Mouse (Mus musculus): Measurements from ENCODE around the gene Mast4.
A peak's percentile ranks its signal among the peaks of the same experiment; 100 is the strongest.
"Not testable (repeated sequence)": the region's sequence is repeated elsewhere in the genome, so short reads cannot be mapped to it uniquely, and the experiment has no call there.

The Mast4 gene

DNA sequence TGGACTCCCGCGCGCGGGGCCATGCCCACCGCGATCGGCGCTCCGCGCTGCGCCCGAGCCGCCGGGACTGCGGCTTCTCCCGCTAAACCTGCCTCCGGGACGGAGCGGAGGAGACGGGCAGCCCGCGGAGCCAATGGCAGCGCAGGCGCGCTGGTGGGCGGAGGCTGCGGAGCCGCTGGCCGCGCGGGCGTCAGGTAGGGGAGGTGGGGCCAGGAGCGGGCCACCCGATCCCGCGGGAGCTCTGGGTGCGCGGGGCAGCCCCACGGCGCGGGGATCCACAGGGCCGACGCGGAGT is at the start of gene Mast4:
Gene Mast4 (minus strand): TSS at position 106 of the 295 bp plus-strand sequence.
- DNase-seq (ENCODE audit: low read depth, low spot score): peak; percentile 89

DNA sequence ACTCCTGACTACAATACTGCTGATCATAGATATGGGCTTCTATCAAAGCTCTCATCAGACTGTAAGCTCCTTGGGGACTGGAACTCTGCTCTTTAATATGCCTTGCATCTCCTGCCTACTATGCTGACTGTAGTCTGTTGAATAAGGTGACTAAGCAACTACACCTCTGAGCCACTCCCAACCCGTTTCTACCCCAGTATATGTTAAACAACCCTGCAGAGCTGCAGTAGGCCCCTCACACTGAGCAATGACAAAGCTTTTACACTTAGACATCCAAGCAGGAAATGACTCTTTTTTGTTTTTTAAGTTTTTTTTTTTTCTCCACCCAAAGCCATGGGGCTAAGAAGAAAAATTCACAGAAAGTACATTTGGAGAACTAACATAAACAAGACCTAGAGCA is 40.2 kb upstream of the Mast4 start:
- DNase-seq (ENCODE audit: low read depth, low spot score): no peak

- peak; percentile 86 for DNase-seq (ENCODE audit: low read depth, low spot score)
Observed at GRCm38 (mm10) chr13:103369194-103369593, 34.9 kb upstream of the Mast4 start.

DNA sequence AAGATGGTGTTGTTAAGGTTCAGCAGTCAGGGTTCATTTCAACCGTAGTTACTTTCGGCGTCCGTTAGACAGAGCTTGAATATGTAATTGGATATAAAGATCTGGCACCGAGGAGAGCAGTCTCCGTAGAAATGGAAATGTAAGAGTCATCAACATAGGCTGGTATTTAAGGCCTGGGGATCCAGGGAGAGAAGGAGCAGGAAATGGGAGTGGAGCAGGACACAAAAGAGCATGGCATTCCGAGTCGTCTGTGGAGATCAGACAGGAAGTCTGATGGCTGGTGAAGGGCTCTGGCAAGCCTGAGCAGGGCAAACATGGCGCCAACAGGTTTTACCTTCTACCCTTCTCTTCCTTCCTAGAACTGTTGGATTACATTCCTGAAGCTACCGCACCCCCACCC is 28.9 kb upstream of the Mast4 start:
- DNase-seq (ENCODE audit: low read depth, low spot score): no peak

DNA sequence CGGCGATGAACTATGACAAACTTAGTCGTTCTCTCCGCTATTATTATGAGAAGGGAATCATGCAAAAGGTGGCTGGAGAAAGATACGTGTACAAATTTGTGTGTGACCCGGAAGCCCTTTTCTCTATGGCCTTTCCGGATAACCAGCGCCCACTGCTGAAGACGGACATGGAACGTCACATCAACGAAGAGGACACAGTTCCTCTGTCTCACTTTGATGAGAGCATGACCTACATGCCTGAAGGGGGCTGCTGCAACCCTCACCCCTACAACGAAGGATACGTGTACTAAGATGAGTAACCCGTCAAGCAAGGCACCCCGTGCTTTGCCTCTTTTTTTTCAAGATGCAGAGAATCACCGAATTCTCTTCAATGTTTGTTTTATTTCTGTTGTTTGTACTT is 23.1 kb upstream of the Mast4 start:
- not testable (repeated sequence) for DNase-seq (ENCODE audit: low read depth, low spot score)

GRCm38 (mm10) chr13:103356909-103357308 is 22.6 kb upstream of the Mast4 start:
- not testable (repeated sequence) for DNase-seq (ENCODE audit: low read depth, low spot score)

DNA sequence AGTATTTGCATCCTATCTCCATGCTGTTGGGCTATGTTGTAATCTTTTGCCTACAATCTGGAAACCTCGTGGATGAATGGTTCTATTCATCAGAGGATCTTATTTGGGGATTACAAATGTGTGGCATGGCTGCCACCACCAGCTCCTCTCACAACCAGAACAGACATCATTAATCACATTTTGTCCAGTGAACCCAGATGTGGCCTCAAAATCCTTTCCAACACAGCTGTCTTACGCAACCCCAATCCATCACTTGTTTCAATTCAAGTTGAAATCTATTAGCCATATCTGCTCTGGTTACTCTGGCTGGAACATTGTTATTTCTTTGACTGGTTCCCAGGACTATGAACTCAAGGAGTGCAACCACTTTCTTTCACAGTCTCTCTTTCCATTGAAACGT is 20.4 kb upstream of the Mast4 start:
- DNase-seq (ENCODE audit: low read depth, low spot score): no peak

- DNase-seq (ENCODE audit: low read depth, low spot score): peak; percentile 44
Observed at GRCm38 (mm10) chr13:103344749-103345148, 10.5 kb upstream of the Mast4 start.

DNA sequence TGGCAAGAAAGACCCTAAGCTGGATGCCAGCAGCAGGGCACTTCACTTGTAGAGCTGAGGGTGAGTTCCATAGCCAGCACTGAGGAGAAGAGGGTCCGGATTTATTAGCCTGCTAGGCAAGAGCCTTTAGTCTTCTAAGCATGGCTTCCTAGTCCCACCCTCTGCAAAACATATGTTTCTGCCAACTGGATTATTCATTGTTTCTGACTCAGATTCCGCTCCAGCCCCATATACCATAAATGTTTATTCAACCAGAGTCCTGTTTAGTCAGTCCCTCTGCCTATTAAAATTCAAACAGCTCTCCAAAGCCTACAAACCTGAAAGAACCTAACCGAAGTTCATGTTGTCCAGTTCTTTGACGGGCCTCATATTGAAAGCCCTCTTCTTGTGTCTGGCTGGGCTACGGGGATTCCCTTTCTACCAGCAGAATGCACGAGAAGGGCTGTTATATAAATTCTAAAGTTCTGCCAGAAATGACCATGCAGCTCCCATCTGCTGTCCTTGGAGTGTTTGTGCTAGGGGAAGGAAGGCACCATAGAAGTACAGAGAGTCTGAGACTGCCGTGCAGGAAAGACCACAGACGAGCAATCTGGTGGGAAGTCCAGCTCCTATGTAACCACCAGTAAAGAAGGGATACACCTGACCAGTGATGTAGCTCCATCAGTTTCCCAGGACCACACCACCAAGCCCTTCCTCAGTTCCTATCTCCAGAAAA is 9.9 kb upstream of the Mast4 start:
- peak; percentile 29 for DNase-seq (ENCODE audit: low read depth, low spot score)

- peak; percentile 75 for DNase-seq (ENCODE audit: low read depth, low spot score)
Observed at GRCm38 (mm10) chr13:103341031-103341430, 6.7 kb upstream of the Mast4 start.

GRCm38 (mm10) chr13:103338616-103339015 is 4.3 kb upstream of the Mast4 start:
- peak; percentile 23 for DNase-seq (ENCODE audit: low read depth, low spot score)

- DNase-seq (ENCODE audit: low read depth, low spot score): no peak
Observed at GRCm38 (mm10) chr13:103336237-103336636, 1.9 kb upstream of the Mast4 start.

- peak; percentile 11 for DNase-seq (ENCODE audit: low read depth, low spot score)
Observed at GRCm38 (mm10) chr13:103334723-103335458, 594 bp upstream of the Mast4 start.

DNA sequence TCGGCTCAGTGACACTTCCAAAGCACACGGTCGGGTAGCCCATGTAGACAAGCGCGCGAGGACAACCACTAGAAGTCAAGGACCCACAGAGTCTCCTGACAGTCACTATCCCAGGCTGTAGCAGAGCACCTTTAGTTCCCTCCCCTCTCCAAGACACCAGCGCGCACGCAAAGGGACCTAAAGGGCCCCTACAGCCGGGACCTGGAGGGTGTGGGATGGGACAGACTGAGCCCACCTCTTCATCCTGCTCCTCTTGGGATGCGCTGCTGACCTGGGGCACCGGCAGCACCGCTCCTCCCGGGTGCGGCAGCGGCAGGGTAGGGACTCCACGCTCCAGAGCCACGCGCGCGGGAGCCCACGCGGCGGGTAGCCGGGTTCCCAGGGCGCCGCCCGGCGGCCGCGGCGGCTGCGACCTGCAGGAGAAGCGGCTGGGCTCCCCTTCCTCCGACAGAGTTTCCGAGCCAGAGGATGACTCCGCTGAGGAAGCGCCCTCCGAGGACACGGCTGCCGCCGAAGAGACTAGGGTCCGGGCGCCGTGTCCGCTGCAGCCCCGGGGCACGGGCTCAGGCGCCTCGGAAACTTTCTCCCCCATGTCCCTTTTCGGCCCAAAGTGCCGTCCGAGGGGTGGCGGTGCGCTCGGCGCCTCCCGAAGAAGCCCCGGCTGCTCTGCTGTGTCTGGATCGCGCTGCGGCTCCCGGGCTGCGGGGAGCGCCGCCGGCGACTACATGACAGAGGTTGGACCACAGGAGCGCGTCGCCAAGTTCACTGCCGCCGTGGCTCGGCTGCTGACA is 501 bp downstream of the Mast4 start:
- DNase-seq (ENCODE audit: low read depth, low spot score): peak; percentile 57

- DNase-seq (ENCODE audit: low read depth, low spot score): peak; percentile 8
Observed at GRCm38 (mm10) chr13:103333153-103333552, 1.1 kb downstream of the Mast4 start.

GRCm38 (mm10) chr13:103332731-103333130 is 1.6 kb downstream of the Mast4 start:
- no peak for DNase-seq (ENCODE audit: low read depth, low spot score)

GRCm38 (mm10) chr13:103331096-103331495 is 3.2 kb downstream of the Mast4 start:
- no peak for DNase-seq (ENCODE audit: low read depth, low spot score)

DNA sequence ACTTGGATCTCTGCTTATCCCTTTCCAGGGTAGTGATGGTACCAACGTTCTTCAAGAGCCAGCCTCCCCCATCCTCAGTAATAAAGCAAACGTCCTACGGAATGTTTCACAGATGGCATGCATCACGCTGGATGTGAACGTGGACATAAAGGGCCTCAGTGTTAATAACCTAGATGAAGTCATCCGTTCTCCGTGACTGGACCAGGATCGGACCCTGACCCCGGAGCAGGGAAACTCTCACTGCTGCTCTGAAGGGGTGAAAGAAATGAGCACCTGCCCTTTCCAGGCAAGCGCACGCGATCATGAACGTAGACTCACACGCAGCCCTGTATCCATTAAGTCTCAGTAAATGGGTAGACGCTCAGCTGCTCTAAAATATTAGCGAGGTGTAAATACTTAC is 6.0 kb downstream of the Mast4 start:
- DNase-seq (ENCODE audit: low read depth, low spot score): no peak

DNA sequence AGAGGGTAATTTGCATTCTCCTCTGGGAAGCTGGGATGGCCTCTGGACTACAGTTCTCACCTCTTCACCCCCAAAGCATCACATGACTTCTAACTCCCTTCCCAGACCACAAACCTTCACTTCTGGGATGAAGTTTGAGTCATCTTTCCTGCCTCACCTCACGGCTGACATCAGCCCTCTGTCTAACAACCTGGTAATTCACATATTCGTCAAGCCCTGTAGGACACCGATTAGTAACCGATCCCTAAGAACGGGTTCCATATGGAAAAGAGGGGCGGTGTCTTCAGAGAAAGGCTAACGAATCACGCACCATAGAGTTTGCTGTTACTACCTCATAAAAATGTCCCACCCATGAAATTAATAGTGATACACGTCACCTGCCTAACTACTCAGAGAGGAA is 6.5 kb downstream of the Mast4 start:
- no peak for DNase-seq (ENCODE audit: low read depth, low spot score)

GRCm38 (mm10) chr13:103326186-103326585 is 8.1 kb downstream of the Mast4 start:
- no peak for DNase-seq (ENCODE audit: low read depth, low spot score)

GRCm38 (mm10) chr13:103319881-103320280 is 14.4 kb downstream of the Mast4 start:
- no peak for DNase-seq (ENCODE audit: low read depth, low spot score)

GRCm38 (mm10) chr13:103319317-103319716 is 15.0 kb downstream of the Mast4 start:
- DNase-seq (ENCODE audit: low read depth, low spot score): no peak
